Mouse (Mus musculus) stomach, postnatal 0 days (tissue): ENCODE data around the gene Iqcf5. TPM values are rescaled to one million over a fixed set of nuclear protein-coding genes. Genes with fewer than 3 reads are reported as not detected.
"Not testable (repeated sequence)": the region's sequence is repeated elsewhere in the genome, so short reads cannot be mapped to it uniquely, and the experiment has no call there.

Experiments
- ATAC-seq: fragments of 200-750 bp; cut with Nextera tagmentation; 2 replicates; pipeline ENCODE4 v1.8.0; 2017; ENCODE audit not compliant: low FRiP score, low TSS enrichment
- DNase-seq: peaks from one replicate; pipeline ENCODE4 v3.0.0-alpha.2; 2016; ENCODE audit warnings: low spot score
- H3K27ac ChIP-seq: fragments of 300-500 bp; sonication (generic); replicated peaks from 2 replicates; pipeline ENCODE4 v1.5.1; 2014; ENCODE audit warnings: mild to moderate bottlenecking, control low read depth
- H3K27me3 ChIP-seq: fragments of 300-500 bp; sonication (generic); 2 replicates; pipeline ENCODE4 v1.6.1; 2014; ENCODE audit warnings: low read length; ENCODE audit not compliant: control insufficient read depth, insufficient read depth
- H3K36me3 ChIP-seq: fragments of 300-500 bp; sonication (generic); 2 replicates; pipeline ENCODE4 v1.6.1; 2014; ENCODE audit warnings: low read length, mixed read lengths; ENCODE audit not compliant: control insufficient read depth, insufficient read depth
- H3K4me1 ChIP-seq: fragments of 300-500 bp; sonication (generic); replicated peaks from 2 replicates; pipeline ENCODE4 v1.6.1; 2014; ENCODE audit warnings: antibody characterized with exemption; ENCODE audit not compliant: control insufficient read depth, insufficient read depth
- H3K4me2 ChIP-seq: fragments of 300-500 bp; sonication (generic); replicated peaks from 2 replicates; pipeline ENCODE4 v1.6.1; 2014; ENCODE audit warnings: low read depth, mild to moderate bottlenecking, control low read depth, moderate library complexity
- H3K4me3 ChIP-seq: fragments of 300-500 bp; sonication (generic); 2 replicates; pipeline ENCODE4 v1.5.1; 2014; ENCODE audit warnings: low read depth, low read length, control low read depth
- H3K9ac ChIP-seq: fragments of 300-500 bp; sonication (generic); 2 replicates; pipeline ENCODE4 v1.6.1; 2014; ENCODE audit warnings: mild to moderate bottlenecking, low read length, control low read depth, mixed read lengths
- H3K9me3 ChIP-seq: fragments of 300-500 bp; sonication (generic); 2 replicates; pipeline ENCODE4 v1.6.1; 2016; ENCODE audit warnings: low read length; ENCODE audit not compliant: control insufficient read depth
- CTCF ChIP-seq: IDR thresholded peaks from 2 replicates; pipeline ENCODE4 v1.5.1; 2016; ENCODE audit warnings: antibody characterized with exemption, low read depth, mild to moderate bottlenecking, moderate library complexity
- EP300 ChIP-seq: optimal IDR thresholded peaks from 2 replicates; pipeline ENCODE3; 2016; ENCODE audit warnings: antibody characterized with exemption
- WGBS: fragments of 180-500 bp; shearing (Covaris S2); extraction: QIAGEN DNeasy Blood & Tissue Kit; methylation state at CpG from one replicate; pipeline ENCODE4 v1.1.7; 2014; 5-methylcytosine and 5-hydroxymethylcytosine counted together
- polyA plus RNA-seq: library from polyadenylated mRNA; unstranded; fragments of >200 nt; fragmentation: Nextera tagmentation; extraction: Ambion mirVana; gene quantifications from 2 replicates; pipeline ENCODE4 v1.2.1, GENCODE M21; 2015

Gene Iqcf5
- polyA plus RNA-seq, 1 experiment from 2014 or later, result not detected

DNA sequence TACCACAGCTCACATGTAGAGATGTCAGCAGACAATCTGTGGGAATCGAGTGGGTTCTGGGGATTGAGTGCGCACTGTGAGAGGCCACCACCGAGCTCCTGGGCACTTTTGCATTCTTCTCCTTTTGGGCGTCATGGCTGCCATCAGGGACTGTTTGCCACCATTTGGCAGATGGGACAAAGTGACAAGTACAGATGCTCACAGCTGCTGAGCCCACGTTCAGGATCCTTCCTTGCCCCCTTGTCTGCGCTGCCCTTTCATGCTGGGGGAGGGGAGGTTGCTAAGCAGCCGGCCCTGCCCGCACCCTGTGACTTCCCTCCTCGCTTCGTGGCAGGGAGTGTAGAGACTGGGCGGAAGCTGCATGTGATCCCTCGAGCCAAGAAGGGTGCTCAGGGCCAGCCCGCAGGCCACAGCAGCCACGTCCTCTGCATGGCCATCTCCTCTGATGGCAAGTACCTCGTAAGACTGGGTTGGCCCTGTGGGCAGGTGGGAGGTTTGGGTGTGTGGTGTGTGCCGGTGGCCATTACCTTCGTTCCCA lies 31.7 kb upstream of the Iqcf5 start:
- TF ChIP-seq CTCF, result no peak
- TF ChIP-seq EP300, result no peak
- no peak overlapping the region for H3K27ac ChIP-seq
- H3K27me3 ChIP-seq, result no peaks in the 10 kb centered on the region
- peaks cover 11% of the 10 kb centered on the region; the same call in 1 of the 2 replicates for H3K36me3 ChIP-seq
- ATAC-seq (no peak), DNase-seq (no peak)
- no peak overlapping the region for H3K4me3 ChIP-seq
- H3K4me1 ChIP-seq, result no peaks in the 10 kb centered on the region; the same call in 1 of the 2 replicates
- H3K9ac ChIP-seq, result no peak overlapping the region
- H3K9me3 ChIP-seq, result no peaks in the 10 kb centered on the region
- no peak overlapping the region for H3K4me2 ChIP-seq
- WGBS, result 87% methylated on average over 17 of the region's 17 CpGs

DNA sequence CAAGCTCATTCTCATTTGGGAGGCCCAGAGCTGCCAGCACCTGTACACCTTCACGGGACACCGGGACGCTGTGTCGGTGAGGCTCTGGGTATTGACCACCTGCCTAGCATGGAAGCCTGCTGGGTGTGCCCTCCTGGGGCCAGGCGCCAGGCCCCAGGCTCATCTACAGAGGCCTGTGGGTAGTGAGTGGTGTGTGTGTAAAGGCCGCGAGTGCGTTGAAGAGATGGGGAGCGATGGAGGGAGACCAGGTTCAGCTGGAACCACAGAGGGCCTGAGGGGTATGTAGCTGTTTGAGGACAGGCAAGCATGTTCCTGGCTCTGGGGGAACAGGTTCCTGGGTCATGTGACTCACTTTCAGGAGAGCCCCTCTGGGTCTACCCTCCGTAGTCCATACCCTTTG lies 31.2 kb upstream of the Iqcf5 start:
- WGBS, result 98% methylated on average over 10 of the region's 10 CpGs
- H3K9me3 ChIP-seq, result no peaks in the 10 kb centered on the region
- no peaks in the 10 kb centered on the region for H3K4me1 ChIP-seq
- no peak for TF ChIP-seq EP300
- TF ChIP-seq CTCF, result no peak
- no peak overlapping the region for H3K4me3 ChIP-seq
- 0 out of 2 replicates have a peak, but pooled peaks have one; percentile 11 for ATAC-seq
- DNase-seq, result no peak
- no peak overlapping the region for H3K27ac ChIP-seq
- no peak overlapping the region for H3K4me2 ChIP-seq
- no peak overlapping the region for H3K9ac ChIP-seq
- no peaks in the 10 kb centered on the region for H3K27me3 ChIP-seq
- H3K36me3 ChIP-seq, result peaks cover 11% of the 10 kb centered on the region; the same call in 1 of the 2 replicates

DNA sequence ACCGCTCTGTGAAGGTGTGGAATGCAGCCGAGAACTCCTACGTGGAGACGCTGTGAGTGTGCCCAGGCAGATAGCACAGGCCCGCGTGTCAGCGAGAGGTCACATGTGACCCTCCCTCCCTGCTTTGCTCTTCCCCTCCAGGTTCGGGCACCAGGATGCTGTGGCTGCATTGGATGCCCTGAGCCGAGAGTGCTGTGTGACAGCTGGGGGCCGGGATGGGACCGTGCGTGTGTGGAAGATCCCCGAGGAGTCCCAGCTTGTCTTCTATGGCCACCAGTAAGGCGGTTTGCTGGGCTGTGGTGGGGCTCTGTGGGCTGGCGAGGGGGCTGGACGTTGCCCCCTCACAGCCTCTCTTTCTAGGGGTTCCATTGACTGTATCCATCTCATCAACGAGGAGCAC lies 30.8 kb upstream of the Iqcf5 start:
- peaks cover 11% of the 10 kb centered on the region; the same call in 1 of the 2 replicates for H3K36me3 ChIP-seq

DNA sequence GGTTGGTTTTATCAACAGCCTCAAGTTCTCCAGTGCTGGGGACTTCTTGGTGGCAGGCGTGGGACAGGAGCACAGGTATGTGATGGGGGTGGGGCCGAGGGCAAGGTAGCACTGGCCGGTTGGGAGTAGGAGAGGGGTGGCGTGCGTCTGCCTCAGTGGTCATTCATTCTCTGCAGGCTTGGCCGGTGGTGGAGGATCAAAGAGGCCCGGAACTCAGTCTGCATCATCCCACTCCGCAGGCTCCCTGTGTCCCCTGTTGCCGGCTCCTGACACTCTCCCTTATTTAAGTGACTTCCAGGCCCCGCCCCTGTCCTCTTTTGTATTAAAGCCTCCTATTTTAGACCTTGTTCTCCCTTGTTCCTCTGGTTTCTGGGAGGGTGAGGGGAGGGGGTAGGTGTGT lies 29.3 kb upstream of the Iqcf5 start:
- H3K27ac ChIP-seq, result no peak overlapping the region
- no peaks in the 10 kb centered on the region for H3K27me3 ChIP-seq
- no peaks in the 10 kb centered on the region for H3K4me1 ChIP-seq
- ATAC-seq (no peak), DNase-seq (no peak)
- H3K9ac ChIP-seq, result no peak overlapping the region
- TF ChIP-seq EP300, result no peak
- no peak for TF ChIP-seq CTCF
- WGBS, result 83% methylated on average over 10 of the region's 10 CpGs
- no peaks in the 10 kb centered on the region for H3K9me3 ChIP-seq
- no peak overlapping the region for H3K4me3 ChIP-seq
- no peak overlapping the region for H3K4me2 ChIP-seq
- peaks cover 11% of the 10 kb centered on the region; the same call in 1 of the 2 replicates for H3K36me3 ChIP-seq

More for the DNA sequence above, 30.8 kb upstream of the Iqcf5 start:
- H3K9ac ChIP-seq, result no peak overlapping the region
- ATAC-seq (no peak), DNase-seq (no peak)
- no peaks in the 10 kb centered on the region for H3K4me1 ChIP-seq
- no peaks in the 10 kb centered on the region for H3K9me3 ChIP-seq
- 89% methylated on average over 17 of the region's 17 CpGs for WGBS
- H3K27me3 ChIP-seq, result no peaks in the 10 kb centered on the region
- no peak for TF ChIP-seq EP300
- no peak for TF ChIP-seq CTCF
- H3K4me3 ChIP-seq, result no peak overlapping the region
- no peak overlapping the region for H3K27ac ChIP-seq
- H3K4me2 ChIP-seq, result no peak overlapping the region

DNA sequence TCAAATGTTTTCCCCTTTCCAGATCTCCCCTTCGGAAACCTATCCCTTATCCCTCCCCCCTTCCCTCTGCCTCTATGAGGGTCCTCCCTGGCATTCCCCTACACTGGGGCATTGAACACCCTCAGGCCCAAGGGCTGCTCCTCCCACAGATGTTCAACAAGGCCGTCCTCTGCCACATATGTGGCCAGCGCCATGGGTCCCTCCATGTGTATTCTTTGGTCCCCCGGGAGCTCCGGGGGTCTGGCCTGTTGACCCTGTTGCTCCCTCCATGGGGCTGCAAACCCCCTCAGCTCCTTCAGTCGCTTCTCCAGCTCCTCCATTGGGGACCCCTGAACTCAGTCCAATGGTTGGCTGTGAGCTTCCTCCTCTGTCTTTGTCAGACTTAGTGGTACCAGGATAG lies 26.8 kb upstream of the Iqcf5 start:
- H3K9me3 ChIP-seq, H3K27me3 ChIP-seq, H3K36me3 ChIP-seq, H3K9ac ChIP-seq, ATAC-seq, H3K27ac ChIP-seq, H3K4me3 ChIP-seq, DNase-seq, H3K4me1 ChIP-seq, H3K4me2 ChIP-seq: not testable (repeated sequence)
- WGBS, result 80% methylated on average over 6 of the region's 6 CpGs

DNA sequence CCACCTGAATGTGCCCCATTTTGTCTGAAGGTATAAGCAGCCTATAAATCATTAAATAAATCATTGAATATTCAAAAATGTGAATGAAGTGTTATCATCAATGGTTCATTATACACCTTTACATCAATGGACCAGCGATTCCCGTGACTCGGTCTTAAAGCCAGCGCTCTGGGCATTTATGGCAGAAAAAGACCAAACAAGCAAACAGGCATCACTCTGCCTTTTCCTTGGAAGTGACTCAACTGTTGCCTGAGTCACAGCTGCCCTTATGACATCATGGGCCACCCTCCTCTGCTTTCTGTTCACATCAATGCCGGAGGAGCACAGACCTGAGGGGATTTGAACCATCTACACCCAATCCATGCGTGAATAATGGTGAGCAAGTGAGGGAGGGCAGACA lies 14.7 kb upstream of the Iqcf5 start, which contains the start of gene Iqcf1:
Gene Iqcf1, plus strand, starts transcription at position 301 of the 400 bp plus-strand sequence.
- H3K9me3 ChIP-seq, result no peaks in the 10 kb centered on the region
- H3K9ac ChIP-seq, result no peak within 1 kb of the TSS
- H3K4me3 ChIP-seq, result no peak within 1 kb of the TSS
- ATAC-seq (no peak), DNase-seq (no peak)
- H3K4me1 ChIP-seq, result no peaks in the 10 kb centered on the region
- H3K27me3 ChIP-seq, result no peaks in the 10 kb centered on the region
- WGBS, result 91% methylated on average over 6 of the region's 6 CpGs
- no peaks in the 10 kb centered on the region for H3K36me3 ChIP-seq
- no peak within 1 kb of the TSS for H3K27ac ChIP-seq
- no peak within 1 kb of the TSS for H3K4me2 ChIP-seq
- TF ChIP-seq CTCF, result no peak
- TF ChIP-seq EP300, result no peak
